Mouse (Mus musculus) 3T3-L1 (cell line): ENCODE data around the gene Gm11099.

Experiments
- DNase-seq: peaks from one replicate; pipeline ENCODE4 v3.0.0-alpha.2; 2015; ENCODE audit warnings: low read depth, low spot score

The Gm11099 gene

DNA sequence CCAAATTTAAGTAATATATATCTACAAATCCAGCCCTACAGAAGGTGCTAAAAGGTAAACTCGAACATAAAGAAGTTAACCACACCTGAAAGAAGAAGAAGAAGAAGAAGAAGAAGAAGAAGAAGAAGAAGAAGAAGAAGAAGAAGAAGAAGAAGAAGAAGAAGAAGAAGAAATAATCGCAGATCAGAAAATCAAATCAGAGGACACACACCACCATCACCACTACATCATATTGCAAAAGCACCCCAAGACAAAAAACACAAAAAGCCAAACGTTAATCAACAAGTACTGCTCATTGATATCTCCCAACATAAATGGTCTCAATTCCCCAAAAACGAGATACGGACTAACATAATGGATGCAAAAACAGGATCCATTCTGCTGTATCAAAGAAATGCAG is at the start of gene Gm11099:
Gene Gm11099, plus strand, starts transcription at position 301 of the 400 bp plus-strand sequence.
- no peak for DNase-seq

GRCm38 (mm10) chr2:58812941-58813340 is 46.3 kb upstream of the Gm11099 start:
- DNase-seq = no peak

DNA sequence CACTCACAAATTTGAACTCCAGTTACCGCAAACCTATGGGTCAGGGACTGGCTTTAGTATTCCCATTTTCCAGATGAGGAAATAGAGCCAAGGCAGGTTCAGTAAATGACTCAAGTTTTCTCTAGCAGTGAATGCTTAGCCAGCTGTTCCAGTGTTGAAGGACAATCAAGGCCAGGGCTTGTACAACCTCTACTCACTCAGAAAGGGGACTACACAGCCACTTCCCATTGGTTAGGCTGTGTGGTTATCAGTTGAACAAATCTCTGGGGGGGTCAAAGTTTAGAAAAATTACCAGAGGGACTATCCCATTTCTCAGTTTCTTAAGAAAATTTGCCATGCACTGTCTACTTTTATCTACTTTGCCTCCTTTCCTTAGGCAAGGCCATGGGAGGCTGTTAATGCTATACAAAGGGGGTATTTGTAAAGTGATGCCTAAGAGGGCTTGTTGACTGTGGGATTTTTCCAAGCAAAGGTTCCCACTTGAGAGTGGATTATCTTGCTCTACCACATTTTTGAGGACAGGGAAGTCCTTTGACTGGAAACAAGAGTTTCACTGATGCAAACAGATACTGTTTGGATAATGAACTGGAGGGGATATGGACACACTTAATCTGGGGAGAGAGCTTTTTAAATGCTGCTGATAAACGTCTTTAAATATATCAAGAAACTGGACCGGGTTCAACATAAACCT is 30.2 kb upstream of the Gm11099 start:
- no peak for DNase-seq

DNA sequence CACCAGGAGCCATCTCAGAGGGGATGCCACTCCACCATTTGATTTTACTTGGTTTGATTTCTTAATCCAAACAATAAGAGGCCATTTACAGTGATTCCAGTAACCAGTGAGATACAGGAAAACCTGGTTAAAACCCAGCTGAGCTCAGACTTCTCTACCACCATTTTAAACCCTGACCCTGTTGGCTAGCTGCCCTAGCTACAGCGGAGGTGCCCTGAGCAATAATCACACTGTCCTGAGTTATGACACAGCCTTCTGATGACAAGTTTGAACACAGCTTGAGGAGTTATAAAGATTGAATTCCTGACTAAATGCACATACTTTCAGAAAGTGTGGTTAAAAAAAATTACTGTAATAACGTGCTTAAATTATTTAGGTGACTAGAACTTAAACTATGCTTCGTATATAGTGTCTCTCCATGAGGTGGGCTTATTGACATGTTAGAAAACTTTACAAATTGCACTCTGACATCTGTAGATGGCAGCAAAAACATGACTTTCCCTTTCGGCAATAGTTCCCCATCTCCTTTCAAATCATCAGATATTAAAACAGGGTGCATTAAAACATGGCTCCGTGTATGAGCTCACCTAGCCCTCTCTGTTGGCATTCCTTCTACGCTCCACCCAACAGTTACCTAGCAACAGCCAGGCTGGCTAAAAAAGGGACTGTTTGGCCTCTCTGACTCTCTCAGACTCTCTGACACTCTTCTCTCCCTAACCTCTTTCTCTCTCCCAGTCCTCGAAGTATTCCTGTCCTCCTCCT is 29.1 kb upstream of the Gm11099 start:
- peak; percentile 58 for DNase-seq

DNA sequence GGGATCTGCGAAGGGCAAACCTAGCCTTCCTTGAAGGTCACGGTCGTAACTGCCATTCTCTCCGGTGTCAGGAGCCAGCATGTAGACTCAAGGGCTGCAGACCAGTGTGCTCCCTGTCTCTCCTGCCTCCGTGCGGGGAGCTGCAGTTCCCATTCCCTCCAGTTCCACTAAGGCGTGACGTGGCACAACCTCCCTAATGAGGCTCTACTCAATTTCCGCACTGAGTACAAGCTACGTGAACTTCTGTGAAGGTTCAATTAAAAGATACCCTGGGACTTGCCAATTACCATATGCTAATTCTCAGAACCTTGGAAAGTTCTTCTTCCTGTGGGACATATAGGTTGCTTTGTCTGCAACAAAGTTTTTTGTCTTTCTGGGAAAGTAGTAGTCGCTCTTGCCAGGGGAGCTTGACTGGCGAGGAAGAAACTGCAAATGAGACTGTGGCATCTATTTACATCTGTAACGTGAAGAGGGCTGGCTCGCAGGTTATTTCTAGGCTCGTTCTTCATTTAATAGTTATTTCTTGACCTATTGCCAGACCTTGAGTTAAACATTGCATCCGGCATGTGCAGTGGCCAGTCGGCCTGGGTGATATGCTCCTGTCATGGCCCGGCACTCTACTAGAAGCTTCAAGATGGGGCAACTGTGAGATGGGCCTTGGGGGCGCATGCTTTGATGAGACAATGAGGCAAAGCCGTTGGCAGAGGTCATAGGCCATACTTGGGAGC is 26.8 kb upstream of the Gm11099 start:
- DNase-seq = no peak

- DNase-seq = no peak
Observed at GRCm38 (mm10) chr2:58841021-58841420, 18.2 kb upstream of the Gm11099 start.

- DNase-seq = peak; percentile 20
Observed at GRCm38 (mm10) chr2:58842443-58842842, 16.8 kb upstream of the Gm11099 start.

GRCm38 (mm10) chr2:58844499-58844898 is 14.7 kb upstream of the Gm11099 start:
- DNase-seq = no peak

- no peak for DNase-seq
Observed at GRCm38 (mm10) chr2:58879876-58880275, 20.6 kb downstream of the Gm11099 start.

GRCm38 (mm10) chr2:58905057-58905456 is 45.8 kb downstream of the Gm11099 start:
- DNase-seq = no peak

- DNase-seq = no peak
Observed at GRCm38 (mm10) chr2:58906814-58907516, 47.7 kb downstream of the Gm11099 start.

DNA sequence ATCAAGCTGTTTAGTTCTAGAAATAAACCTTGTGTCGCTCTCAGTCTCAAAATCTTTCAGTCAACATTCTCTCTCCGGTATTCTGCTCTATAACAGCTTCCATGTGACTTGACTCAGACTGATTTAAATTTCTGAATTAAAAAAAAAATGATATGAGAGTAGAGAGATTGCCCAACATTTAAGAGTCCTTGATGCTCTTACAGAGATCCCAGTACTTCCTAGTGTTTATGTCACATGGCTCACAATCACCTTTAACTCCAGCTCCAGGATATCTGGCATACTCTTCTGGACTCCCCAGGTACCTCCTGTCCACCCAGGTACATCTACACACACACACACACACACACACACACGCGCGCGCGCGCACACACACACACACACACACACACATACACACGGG is 53.1 kb downstream of the Gm11099 start:
- DNase-seq = no peak

GRCm38 (mm10) chr2:58918351-58918750 is 59.1 kb downstream of the Gm11099 start:
- no peak for DNase-seq

- DNase-seq = no peak
Observed at GRCm38 (mm10) chr2:58925551-58925950, 66.3 kb downstream of the Gm11099 start.

DNA sequence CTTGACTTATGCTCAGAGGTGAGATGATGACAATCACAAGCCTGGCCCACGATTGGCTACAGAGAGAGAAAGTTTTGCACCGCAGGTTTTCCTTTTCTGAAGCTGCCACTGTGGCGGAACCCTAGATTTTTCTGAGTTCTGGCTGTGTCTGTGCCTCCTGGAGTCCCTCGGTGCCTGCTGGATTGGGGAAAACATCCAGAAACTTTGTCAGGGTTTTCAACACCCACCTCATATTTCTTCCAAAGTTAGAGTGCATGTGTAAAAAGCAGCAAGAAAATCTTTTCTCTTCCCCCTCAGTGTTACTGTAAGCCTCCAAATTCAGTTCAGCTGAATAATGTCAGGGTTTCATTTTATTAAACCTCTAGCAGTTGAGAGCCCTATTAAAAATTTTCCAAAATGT is 82.1 kb downstream of the Gm11099 start:
- DNase-seq = no peak

- DNase-seq = no peak
Observed at GRCm38 (mm10) chr2:58948796-58949195, 89.6 kb downstream of the Gm11099 start.

GRCm38 (mm10) chr2:58952101-58952500 is 92.9 kb downstream of the Gm11099 start:
- no peak for DNase-seq

GRCm38 (mm10) chr2:58956351-58956750 is 97.1 kb downstream of the Gm11099 start:
- DNase-seq = no peak

DNA sequence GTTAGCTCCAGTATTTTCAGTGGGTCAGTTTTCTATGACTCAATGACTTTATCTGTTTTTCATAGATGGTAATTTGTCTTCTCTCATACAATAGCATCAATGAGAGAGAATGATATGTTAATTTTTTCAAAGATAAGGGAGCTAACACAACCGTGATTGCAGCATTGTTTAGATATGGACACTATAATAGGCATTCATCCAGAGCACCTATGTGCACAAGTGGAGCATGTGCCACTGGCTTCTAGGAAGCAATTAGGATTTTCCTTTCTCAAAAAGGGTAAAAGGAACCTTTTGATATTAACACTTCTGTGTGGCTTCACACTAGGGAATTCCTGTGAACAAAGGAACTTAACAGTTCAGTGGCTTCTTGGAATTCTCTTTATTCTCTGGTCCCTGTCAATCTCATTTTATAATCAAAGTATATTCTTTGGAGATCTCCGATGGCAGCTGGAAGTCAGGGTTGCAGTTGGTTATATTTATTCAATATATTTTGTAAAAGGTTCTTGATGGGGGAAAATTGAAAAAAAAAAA is 97.6 kb downstream of the Gm11099 start:
- no peak for DNase-seq
